Mouse (Mus musculus): Measurements from ENCODE around the gene Btn1a1.

Btn1a1 gene

GRCm38 (mm10) chr13:23437908-23438307, 27.8 kb downstream of the Btn1a1 start:
- peak; percentile 96 for DNase-seq (ENCODE audit: low spot score)

- DNase-seq (ENCODE audit: low spot score): peak; percentile 84
Measured at GRCm38 (mm10) chr13:23436861-23437822, 28.6 kb downstream of the Btn1a1 start.

- peak; percentile 84 for DNase-seq (ENCODE audit: low spot score)
Measured at GRCm38 (mm10) chr13:23436231-23436661, 29.5 kb downstream of the Btn1a1 start.

- peak; percentile 43 for DNase-seq (ENCODE audit: low spot score)
Measured at GRCm38 (mm10) chr13:23435676-23436075, 30.0 kb downstream of the Btn1a1 start.

- DNase-seq (ENCODE audit: low spot score): no peak
Measured at GRCm38 (mm10) chr13:23435241-23435640, 30.5 kb downstream of the Btn1a1 start.

GRCm38 (mm10) chr13:23434426-23434825, 31.3 kb downstream of the Btn1a1 start:
- no peak for DNase-seq (ENCODE audit: low spot score)

GRCm38 (mm10) chr13:23433801-23434200, 31.9 kb downstream of the Btn1a1 start:
- DNase-seq (ENCODE audit: low spot score): no peak

GRCm38 (mm10) chr13:23433206-23433605, 32.5 kb downstream of the Btn1a1 start:
- DNase-seq (ENCODE audit: low spot score): no peak

GRCm38 (mm10) chr13:23432562-23433201, 33.0 kb downstream of the Btn1a1 start:
- DNase-seq (ENCODE audit: low spot score): peak; percentile 99

- peak; percentile 94 for DNase-seq (ENCODE audit: low spot score)
Measured at GRCm38 (mm10) chr13:23431351-23431771, 34.3 kb downstream of the Btn1a1 start.

- peak; percentile 81 for DNase-seq (ENCODE audit: low spot score)
Measured at GRCm38 (mm10) chr13:23430734-23431133, 35.0 kb downstream of the Btn1a1 start.

GRCm38 (mm10) chr13:23429771-23430380, 35.8 kb downstream of the Btn1a1 start:
- DNase-seq (ENCODE audit: low spot score): no peak

- DNase-seq (ENCODE audit: low spot score): peak; percentile 30
Measured at GRCm38 (mm10) chr13:23428166-23428993, 37.3 kb downstream of the Btn1a1 start.

- no peak for DNase-seq (ENCODE audit: low spot score)
Measured at GRCm38 (mm10) chr13:23427401-23427910, 38.2 kb downstream of the Btn1a1 start.

GRCm38 (mm10) chr13:23426922-23427321, 38.8 kb downstream of the Btn1a1 start:
- peak; percentile 65 for DNase-seq (ENCODE audit: low spot score)

GRCm38 (mm10) chr13:23426335-23426734, 39.4 kb downstream of the Btn1a1 start:
- peak; percentile 73 for DNase-seq (ENCODE audit: low spot score)

GRCm38 (mm10) chr13:23425505-23425904, 40.2 kb downstream of the Btn1a1 start:
- peak; percentile 84 for DNase-seq (ENCODE audit: low spot score)

GRCm38 (mm10) chr13:23424494-23425325, 41.0 kb downstream of the Btn1a1 start:
- peak; percentile 96 for DNase-seq (ENCODE audit: low spot score)

GRCm38 (mm10) chr13:23424052-23424380, 41.7 kb downstream of the Btn1a1 start:
- no peak for DNase-seq (ENCODE audit: low spot score)

- peak; percentile 96 for DNase-seq (ENCODE audit: low spot score)
Measured at GRCm38 (mm10) chr13:23423286-23424051, 42.2 kb downstream of the Btn1a1 start, which contains the start of gene Abt1. Abt1 (minus strand) TSS chr13:23423866.
